Mouse (Mus musculus): Measurements from ENCODE around the gene Slc25a35. TPM values are rescaled to one million over a fixed set of nuclear protein-coding genes. Genes with fewer than 3 reads are reported as not detected.
"Not testable (repeated sequence)": the region's sequence is repeated elsewhere in the genome, so short reads cannot be mapped to it uniquely, and the experiment has no call there.

Slc25a35 gene
- total RNA-seq, 2 experiments from 2014 or later, result 5.8 to 5.9 TPM

- no peak for DNase-seq (ENCODE audit: low spot score in 2 of 2)
These were observed 10.0 kb upstream of the Slc25a35 start for GRCm38 (mm10) chr11:68957971-68958370.

DNA sequence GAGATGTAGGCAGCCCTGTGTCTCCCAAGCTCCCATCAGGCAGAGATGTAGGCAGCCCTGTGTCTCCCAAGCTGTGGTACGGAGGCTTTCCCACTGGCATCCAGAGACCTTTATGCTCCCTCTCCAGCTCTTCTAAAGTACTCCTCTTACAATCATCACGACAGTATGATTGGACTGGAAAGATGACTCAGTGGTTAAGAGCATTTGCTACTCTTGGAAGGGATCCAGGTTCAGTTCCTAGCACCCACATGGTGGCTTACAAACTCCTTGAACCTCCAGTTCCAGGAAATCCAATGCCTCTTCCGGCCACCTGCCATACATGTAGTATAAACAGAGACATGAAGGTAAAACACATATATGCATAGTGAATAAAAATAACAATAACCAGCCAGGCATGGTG is 6.3 kb upstream of the Slc25a35 start:
- DNase-seq (ENCODE audit: low spot score in 2 of 2), result no peak

DNA sequence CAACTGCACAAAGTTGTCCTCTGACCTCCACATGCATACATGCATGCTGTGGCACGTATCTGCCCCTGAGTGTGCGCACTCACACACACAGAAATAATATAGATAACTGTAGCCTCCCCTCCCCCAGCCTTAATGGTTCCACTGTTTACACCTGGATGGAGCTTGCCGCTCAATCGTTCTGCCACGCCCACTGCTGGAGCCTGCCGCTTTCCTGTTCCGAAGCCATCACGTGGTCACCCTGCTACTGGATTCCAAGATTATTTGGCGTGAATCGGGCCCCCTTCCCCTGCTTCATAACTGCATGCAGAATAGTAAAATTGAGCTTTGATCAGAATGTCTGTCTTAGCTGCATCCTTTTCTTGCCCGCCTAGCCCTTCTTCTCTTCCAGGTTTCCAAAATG is 5.8 kb upstream of the Slc25a35 start:
- not testable (repeated sequence) for DNase-seq (ENCODE audit: low spot score in 2 of 2)

DNA sequence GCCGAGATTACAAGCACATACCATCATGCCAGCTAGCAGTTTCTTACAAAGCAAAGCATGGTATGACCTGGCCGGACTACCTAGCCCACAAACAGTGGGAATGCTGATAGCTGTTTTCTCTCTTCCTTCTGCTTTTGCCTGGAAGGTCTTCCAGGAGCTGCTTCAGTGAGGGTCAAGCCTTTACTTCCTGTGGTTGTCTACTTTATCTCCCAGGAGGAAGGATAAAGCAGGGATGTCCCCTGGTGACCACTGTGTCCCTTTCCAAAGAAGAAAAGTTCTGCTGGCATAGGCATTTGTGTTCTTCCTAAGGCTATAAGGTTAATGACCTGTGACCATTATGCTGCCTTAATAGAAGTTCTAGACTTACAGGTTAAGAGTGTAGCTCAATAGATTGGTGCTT is 4.5 kb upstream of the Slc25a35 start:
- DNase-seq (ENCODE audit: low spot score in 2 of 2), result no peak

GRCm38 (mm10) chr11:68965050-68965449 is 2.9 kb upstream of the Slc25a35 start:
- DNase-seq (ENCODE audit: low spot score in 2 of 2), result no peak

DNA sequence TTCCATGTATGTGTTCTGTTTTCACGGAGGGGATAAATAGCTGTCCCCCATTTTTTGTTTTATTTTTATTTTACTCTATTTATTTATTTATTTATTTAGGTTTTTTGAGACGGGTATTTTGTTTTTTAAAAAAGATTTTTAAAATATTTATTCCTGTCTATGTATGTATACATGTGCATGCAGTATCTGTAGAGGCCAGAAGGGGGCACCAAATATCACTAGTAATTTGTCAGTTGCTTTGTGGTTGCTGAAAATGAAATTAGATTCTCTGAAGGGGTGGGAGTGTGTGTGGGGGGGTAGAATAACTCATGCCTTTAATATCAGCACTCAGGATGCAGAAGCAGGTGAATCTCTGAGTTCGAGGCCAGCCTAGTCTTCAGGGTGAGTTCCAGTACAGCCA is 2.1 kb upstream of the Slc25a35 start:
- no peak for DNase-seq (ENCODE audit: low spot score in 2 of 2)

GRCm38 (mm10) chr11:68966554-68966953 is 1.4 kb upstream of the Slc25a35 start:
- no peak for DNase-seq (ENCODE audit: low spot score in 2 of 2)

GRCm38 (mm10) chr11:68968752-68969151 is 821 bp downstream of the Slc25a35 start:
- DNase-seq (ENCODE audit: low spot score in 2 of 2), result no peak

DNA sequence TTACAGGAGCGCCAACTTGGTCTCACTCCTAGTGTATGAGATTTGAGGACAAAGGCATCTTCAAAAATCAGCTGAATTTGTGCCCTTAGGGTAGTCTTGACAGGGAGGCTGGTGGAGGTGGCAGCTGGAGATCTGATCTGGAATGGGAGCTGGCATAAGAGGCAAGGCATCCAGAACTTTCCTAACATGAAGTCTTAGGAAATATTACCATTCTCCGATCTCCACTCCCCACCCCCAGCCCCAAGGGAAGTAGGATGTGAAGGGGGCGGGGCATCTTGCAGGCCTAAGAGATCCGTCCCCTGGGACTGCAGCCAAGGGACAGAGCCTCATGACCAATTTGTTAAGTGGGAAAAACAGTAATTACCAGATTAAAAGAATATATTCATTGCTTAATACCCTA is 2.3 kb downstream of the Slc25a35 start:
- DNase-seq (ENCODE audit: low spot score in 2 of 2), result no peak

GRCm38 (mm10) chr11:68973250-68974058 is 5.5 kb downstream of the Slc25a35 start:
- peak; percentile 75 to 78 for DNase-seq (ENCODE audit: low spot score in 2 of 2)

DNA sequence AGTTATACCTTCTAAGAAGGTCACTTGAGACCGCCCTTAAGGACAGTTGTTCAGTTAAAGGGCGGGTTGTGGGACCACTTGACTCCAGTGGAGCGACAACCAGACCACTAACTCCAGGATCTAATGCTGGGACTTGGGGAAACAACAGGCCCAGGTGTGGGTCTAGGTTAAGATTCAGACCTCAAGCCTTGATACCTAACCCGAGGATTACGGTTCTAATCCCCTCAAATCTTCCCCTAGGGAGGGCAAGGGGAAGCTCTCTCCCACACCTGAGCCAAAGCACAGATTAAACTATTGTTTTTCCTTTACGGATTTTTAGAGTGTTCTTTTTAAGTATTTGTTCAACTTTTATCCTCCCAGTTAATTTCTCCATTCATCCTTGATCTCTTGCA is 6.1 kb downstream of the Slc25a35 start:
- DNase-seq (ENCODE audit: low spot score in 2 of 2), result no peak

GRCm38 (mm10) chr11:68975085-68975484 is 7.2 kb downstream of the Slc25a35 start, which contains the start of gene Rangrf:
TSS of gene Rangrf (minus strand) at chr11:68975185.
- DNase-seq (ENCODE audit: low spot score in 2 of 2), result no peak

- DNase-seq (ENCODE audit: low spot score in 2 of 2), result no peak
These were observed 7.7 kb downstream of the Slc25a35 start for GRCm38 (mm10) chr11:68975601-68976000.

DNA sequence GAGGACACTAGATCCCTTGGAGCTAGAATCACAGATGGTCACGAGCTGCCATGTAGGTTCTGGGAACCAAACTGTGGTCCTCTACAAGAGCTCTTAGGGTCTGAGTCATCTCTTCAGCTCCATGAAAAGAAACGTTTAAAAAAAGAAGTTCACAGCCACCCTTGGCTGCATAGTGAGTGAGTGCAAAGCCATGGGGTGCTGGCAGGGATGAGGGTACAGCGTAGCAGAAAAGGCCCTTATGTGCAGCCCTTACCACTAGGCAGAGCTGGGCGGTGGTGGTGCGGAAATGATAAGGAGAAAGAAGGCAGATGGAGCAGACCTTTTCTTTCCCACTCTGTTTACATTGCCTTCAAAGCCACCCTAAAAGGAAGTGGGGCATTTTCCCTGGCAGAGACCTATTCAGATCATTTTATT is 11.4 kb downstream of the Slc25a35 start:
- DNase-seq (ENCODE audit: low spot score in 2 of 2), result no peak

DNA sequence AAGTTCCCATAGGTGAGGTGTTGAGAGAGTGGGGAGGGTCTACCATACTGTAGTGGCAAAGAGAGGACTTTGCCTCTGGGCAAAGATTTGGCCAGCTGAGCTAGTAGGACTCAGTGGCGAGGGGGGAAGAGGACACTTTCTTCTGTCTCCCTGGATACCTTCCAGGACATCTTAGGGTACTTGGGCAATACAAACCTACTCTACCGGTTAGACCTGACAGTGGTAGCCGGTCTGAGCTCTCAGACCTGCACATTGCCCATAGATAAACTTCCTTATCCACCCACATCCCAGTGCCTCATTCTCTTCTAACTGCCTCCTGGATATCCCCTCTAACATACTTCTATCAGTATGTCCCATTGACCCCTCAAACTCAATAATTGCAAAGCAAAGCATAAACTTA is 13.0 kb downstream of the Slc25a35 start:
- DNase-seq (ENCODE audit: low spot score in 2 of 2), result no peak

- DNase-seq (ENCODE audit: low spot score in 2 of 2), result peak; percentile 40 to 52
These were observed 14.9 kb downstream of the Slc25a35 start for GRCm38 (mm10) chr11:68982639-68983369.

DNA sequence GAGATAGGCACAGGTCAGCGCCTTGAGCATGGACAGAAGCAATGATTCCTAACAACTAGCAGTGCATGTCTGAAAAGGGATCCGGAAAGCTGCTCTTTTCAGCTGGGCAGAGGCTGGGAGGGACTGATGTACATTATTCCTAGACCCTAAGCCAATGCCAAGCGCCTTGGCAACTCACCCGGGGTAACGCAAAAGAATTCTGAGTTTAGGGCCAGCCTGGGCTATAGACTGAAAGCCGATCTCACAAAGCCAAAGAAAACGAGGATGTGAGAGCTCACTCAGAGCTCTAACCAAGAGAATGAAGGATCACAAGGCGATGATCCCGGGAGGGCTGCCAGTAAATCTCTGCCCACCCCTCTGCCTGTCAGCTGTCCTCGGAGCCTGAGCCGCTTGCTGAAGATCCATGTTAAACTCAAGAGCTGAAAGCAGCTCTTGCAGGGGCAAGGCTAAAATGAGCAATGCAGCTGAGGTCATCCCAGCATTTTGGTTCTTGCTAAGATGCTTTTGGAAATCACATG is 19.5 kb downstream of the Slc25a35 start:
- no peak for DNase-seq (ENCODE audit: low spot score in 2 of 2)

DNA sequence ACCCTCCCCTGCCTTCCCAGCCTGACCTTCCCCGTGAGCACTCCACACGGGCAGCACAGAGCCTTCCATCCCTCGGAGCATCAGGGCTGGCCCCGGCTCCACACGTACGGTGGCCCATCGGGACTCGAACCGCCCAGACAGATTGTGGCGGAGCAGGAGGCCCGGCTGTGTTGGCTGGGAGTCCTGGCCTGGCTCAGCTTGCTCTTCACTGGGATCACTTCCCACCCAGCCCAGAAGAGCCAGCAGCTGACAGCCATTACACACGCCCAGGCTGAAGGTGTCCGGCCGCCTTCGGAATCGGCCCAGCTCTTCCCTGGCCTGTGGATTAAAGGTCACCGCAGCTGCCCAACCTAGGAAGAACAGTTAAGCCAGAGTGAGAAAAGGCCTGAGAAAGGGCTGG is 20.4 kb downstream of the Slc25a35 start:
- DNase-seq (ENCODE audit: low spot score in 2 of 2), result no peak

GRCm38 (mm10) chr11:68993122-68993521 is 25.2 kb downstream of the Slc25a35 start:
- no peak for DNase-seq (ENCODE audit: low spot score in 2 of 2)

- no peak for DNase-seq (ENCODE audit: low spot score in 2 of 2)
These were observed 26.4 kb downstream of the Slc25a35 start for GRCm38 (mm10) chr11:68994377-68994776.

GRCm38 (mm10) chr11:68997080-68997479 is 29.1 kb downstream of the Slc25a35 start:
- no peak for DNase-seq (ENCODE audit: low spot score in 2 of 2)

GRCm38 (mm10) chr11:69002782-69003181 is 34.9 kb downstream of the Slc25a35 start:
- not testable (repeated sequence) for DNase-seq (ENCODE audit: low spot score in 2 of 2)
